Mouse (Mus musculus) macrophage (primary cell): ENCODE measurements at regions not wholly inside any gene's neighbourhood (a gene's known extent, or its start where the extent isn't known, plus 50 kb on each side); places are given as distances from the start of the nearest gene placed in this dataset.

Experiments used
- H3K27ac ChIP-seq: fragments of 350-480 bp; formaldehyde crosslinking; 2 replicates; pipeline ENCODE4 v1.9.0; 2021
- H3K36me3 ChIP-seq: fragments of 350-480 bp; formaldehyde crosslinking; 2 replicates; pipeline ENCODE4 v1.9.0; 2021; ENCODE audit errors: inconsistent target
- H3K4me3 ChIP-seq: fragments of 350-480 bp; formaldehyde crosslinking; 2 replicates; pipeline ENCODE4 v1.9.0; 2021; ENCODE audit errors: inconsistent target
- H3K79me2 ChIP-seq: fragments of 350-480 bp; formaldehyde crosslinking; 2 replicates; pipeline ENCODE4 v1.9.0; 2021; ENCODE audit errors: inconsistent target
- WGBS: methylation state at CpG from one replicate; pipeline ENCODE4 v1.1.7; 2026; ENCODE audit warnings: inconsistent platforms; ENCODE audit not compliant: missing documents; 5-methylcytosine and 5-hydroxymethylcytosine counted together

DNA sequence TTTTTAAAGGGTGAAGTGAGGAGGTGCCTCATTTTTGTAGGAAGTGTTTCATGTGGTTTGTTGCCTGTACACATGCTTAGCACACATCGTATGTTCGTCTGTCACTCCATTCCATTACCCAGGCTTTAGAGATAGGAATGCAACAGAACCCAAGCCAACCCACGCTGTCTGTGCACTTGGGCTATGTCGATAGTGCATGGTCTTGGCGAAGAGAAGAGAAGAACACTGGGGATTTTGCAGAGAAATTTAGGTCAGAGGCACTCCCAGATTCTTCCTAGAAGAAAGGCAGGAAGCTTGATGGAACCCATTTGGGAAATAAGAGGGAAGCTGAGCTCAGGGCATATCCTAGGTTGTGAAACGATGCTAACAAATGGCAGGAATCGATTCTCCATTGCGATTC is 103.7 kb upstream of the Tgfbr2 start:
- Histone ChIP-seq H3K36me3 (no peaks in the 10 kb centered on the region), H3K4me3 (no peak overlapping the region), H3K27ac (no peak overlapping the region), H3K79me2 (no peaks in the 10 kb centered on the region)
- WGBS = 90% methylated on average over 8 of the region's 8 CpGs

DNA sequence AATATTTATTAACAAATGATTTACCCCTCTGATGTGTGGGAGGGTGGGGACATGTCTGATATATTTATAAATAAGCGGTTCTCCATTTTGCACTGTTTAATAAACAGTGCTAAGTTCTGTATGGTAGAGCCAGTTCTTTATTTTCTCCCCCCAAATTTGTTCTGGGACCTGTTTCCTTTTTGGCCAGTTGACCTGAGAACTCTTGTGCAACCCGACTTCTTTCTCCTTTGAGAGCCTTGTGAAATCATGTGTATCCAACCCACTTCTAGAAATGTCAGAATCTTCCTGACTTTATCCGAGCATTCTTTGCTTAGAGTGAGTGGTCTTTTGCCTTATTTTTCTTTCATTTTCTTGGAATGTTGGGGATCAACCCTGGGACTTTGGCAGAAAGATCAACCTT is 102.6 kb upstream of the Tgfbr2 start:
- H3K79me2 ChIP-seq = no peaks in the 10 kb centered on the region
- H3K36me3 ChIP-seq = no peaks in the 10 kb centered on the region
- no peak overlapping the region for H3K27ac ChIP-seq
- no peak overlapping the region for H3K4me3 ChIP-seq
- WGBS = 23% methylated on average over 3 of the region's 3 CpGs

DNA sequence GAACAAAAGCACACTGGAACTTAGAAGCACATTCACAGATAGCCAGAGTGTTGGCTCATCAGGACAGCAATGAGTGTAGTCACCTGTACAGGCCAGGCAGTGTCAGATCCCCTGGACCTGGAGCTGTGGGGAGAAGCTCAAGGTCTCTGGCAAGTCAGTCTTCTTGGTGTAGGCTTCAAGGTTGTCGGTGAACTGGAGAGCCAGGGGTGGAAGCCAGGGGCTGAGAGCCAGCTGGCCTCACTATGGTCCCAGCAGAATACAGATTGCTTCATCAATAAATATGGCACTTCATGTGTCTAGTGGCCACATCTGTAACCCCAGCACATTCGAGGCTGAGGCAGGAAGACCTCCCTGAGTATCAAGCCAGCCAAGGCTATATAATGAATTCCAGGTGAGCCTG is 101.0 kb upstream of the Tgfbr2 start:
- Histone ChIP-seq H3K4me3 (no peak overlapping the region), H3K27ac (no peak overlapping the region), H3K79me2 (no peaks in the 10 kb centered on the region), H3K36me3 (no peaks in the 10 kb centered on the region)
- WGBS = 90% methylated on average over 2 of the region's 2 CpGs

DNA sequence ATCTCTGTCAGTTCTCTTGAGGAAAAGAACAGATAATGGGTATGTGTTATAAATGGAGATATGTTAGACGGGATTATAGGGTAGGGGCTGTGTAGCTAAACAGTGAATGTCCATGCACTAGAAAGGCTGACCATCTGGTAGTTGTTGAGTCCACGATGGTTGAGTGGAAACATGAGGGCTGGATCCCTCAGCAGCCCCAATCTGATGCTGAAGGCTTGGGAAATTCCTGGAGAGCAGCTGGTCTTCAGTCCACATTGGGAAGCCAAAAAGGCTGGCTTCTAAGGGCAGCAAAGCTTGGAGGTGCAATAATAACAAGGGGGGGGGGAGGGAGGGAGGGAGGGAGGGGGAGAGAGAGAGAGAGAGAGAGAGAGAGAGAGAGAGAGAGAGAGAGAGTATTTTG is 97.3 kb upstream of the Tgfbr2 start:
- 92% methylated on average over 2 of the region's 2 CpGs for whole genome bisulfite sequencing
- no peaks in the 10 kb centered on the region for H3K36me3 ChIP-seq
- H3K27ac ChIP-seq = no peak overlapping the region
- H3K4me3 ChIP-seq = no peak overlapping the region
- no peaks in the 10 kb centered on the region for H3K79me2 ChIP-seq

DNA sequence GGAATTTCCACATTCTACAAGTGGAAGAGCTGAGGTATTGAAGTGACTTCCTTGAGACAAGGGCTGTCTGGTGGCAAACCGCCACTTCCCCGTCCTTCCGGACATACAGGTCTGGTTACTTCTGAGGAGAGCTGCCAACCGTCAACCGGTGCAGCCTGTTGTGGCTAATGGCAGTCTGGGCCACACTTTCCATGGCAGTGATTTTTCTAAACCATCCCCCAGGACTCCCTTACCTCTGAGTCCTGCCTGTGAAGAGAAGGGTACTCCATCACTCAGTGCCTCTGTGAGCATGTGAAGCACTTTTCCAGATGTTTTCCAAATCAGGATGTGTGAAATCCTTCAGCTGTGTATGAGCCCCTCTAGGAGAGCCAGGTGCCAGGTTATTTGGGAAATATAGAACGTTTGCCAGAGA is 95.3 kb upstream of the Tgfbr2 start:
- H3K36me3 ChIP-seq = no peaks in the 10 kb centered on the region
- WGBS = 19% methylated on average over 6 of the region's 6 CpGs
- H3K4me3 ChIP-seq = no peak overlapping the region
- H3K27ac ChIP-seq = no peak overlapping the region
- H3K79me2 ChIP-seq = no peaks in the 10 kb centered on the region

DNA sequence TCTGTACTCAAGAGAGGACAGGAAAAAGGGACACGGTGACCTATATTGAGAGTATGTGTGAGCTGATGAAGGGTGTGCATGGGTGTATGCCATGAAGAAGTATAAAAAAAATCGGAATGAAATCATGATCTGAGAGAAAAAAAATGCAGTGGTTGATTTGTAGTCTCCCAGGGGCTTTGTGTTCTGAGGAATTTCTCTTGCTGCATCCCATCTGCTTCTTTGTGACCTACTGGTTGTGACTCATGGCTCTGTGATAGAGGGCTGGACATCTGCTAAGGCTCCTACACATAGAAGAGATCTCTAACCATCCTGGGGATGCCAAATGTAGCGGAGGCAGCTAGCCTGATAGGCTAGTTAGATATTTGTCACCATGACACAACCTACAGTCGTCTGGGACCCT is 92.3 kb upstream of the Tgfbr2 start:
- 88% methylated on average over 4 of the region's 4 CpGs for WGBS
- no peak overlapping the region for H3K4me3 ChIP-seq
- H3K36me3 ChIP-seq = no peaks in the 10 kb centered on the region
- no peaks in the 10 kb centered on the region for H3K79me2 ChIP-seq
- no peak overlapping the region for H3K27ac ChIP-seq

DNA sequence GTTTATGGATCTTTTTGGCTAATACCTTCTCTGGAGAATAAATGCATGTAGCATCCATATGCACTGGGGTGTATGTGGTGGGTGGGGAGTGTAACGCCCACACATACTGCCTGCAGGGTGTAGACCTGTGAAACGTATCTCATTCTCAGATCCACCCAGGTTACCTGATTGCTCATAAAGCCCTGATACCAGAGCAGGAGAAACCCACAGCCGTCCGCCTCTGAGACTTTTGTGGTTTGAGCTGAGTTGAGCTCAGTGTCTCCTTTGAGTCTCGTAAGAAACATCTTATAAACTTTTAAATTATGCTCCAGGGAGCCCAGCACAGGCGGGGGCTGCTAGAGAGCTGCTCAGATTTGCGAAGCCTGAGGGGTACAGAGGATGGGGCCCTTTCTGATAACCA is 88.7 kb upstream of the Tgfbr2 start:
- no peak overlapping the region for H3K27ac ChIP-seq
- H3K36me3 ChIP-seq = no peaks in the 10 kb centered on the region
- no peaks in the 10 kb centered on the region for H3K79me2 ChIP-seq
- WGBS = 93% methylated on average over 7 of the region's 7 CpGs
- no peak overlapping the region for H3K4me3 ChIP-seq

DNA sequence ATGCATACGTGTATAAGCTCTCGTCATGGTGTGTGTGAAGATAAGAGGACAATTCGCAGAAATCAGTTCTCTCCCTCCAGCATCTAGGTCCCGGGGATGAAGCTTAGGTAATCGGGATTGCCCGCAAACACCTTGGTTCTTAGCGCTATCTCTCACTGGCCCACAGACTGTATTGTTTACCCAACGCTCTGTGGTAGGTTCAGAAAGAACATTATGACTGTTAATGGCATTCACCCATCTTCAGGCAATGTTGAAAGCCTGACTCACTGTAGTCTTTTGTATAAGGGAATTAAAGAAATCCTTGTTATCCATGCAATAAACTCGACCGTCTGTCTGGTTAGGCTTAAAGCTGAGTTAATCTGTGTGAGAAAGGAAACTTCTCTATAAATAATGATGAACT is 84.4 kb upstream of the Tgfbr2 start:
- Histone ChIP-seq H3K4me3 (no peak overlapping the region), H3K36me3 (no peaks in the 10 kb centered on the region), H3K79me2 (no peaks in the 10 kb centered on the region), H3K27ac (no peak overlapping the region)
- 96% methylated on average over 10 of the region's 10 CpGs for WGBS

DNA sequence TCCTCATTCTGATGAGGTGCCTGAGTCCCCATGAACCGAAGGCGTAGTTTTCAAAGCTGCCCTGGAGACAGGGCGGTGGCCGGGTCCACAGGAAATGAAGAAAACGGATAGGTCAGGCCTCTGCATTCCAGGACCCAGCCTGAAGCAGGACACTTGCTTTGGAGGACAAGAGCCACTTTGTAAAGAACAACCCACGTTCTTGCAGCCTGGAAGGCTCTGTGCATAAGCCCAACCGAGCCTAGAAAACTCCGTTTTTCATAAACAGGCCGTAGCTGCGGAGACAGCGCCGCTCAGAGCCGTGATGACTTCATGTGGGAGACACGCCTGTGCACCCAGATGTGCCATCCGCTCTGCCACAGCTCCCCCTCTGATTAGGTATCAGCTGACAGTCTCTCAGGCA is 78.4 kb upstream of the Tgfbr2 start:
- H3K27ac ChIP-seq = no peak overlapping the region
- no peaks in the 10 kb centered on the region for H3K36me3 ChIP-seq
- no peaks in the 10 kb centered on the region for H3K79me2 ChIP-seq
- no peak overlapping the region for H3K4me3 ChIP-seq
- 85% methylated on average over 15 of the region's 15 CpGs for WGBS

DNA sequence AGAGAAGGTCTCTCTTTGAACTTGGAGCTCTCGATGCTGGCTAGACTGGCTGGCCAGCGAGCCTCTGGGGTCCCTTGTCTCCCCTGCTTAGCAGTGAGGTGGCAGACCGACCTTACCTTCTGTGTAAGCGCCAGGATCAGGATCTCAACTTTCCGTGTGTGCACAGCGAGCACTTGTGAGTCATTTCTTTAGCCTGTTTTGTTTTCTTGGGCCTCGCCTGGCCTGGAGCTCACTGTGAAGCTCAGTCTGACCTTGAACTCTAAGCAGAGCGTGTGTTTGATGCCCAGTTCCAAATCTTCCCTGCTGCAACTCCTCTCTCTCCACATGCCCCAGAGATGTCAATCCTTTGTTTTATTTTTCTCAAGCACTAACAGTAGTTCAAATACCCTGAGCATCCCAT is 77.6 kb upstream of the Tgfbr2 start:
- H3K4me3 ChIP-seq = no peak overlapping the region
- H3K27ac ChIP-seq = no peak overlapping the region
- H3K36me3 ChIP-seq = no peaks in the 10 kb centered on the region
- WGBS = 94% methylated on average over 8 of the region's 8 CpGs
- no peaks in the 10 kb centered on the region for H3K79me2 ChIP-seq

DNA sequence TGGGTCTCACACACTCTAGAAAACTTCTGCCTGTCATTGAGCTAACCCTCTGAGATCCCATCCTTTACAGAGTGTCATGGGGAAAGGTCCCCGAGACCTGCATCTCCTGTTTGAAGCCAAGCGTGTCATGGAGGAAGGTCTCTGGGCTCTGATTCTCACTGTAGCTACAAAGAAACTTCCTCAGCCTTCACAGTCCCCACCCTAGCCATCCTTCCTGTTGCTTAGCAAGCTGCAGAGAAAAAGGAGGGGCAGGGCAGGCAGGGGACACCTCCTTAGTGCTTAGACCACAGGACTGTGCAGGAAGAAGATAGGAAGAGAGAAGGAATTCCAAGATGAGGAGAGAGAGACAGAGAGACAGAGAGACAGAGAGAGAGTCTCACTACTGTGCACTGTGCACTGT is 74.6 kb upstream of the Tgfbr2 start:
- H3K4me3 ChIP-seq = no peak overlapping the region
- no peaks in the 10 kb centered on the region for H3K79me2 ChIP-seq
- no peaks in the 10 kb centered on the region for H3K36me3 ChIP-seq
- H3K27ac ChIP-seq = no peak overlapping the region
- 51% methylated on average over 2 of the region's 2 CpGs for WGBS

DNA sequence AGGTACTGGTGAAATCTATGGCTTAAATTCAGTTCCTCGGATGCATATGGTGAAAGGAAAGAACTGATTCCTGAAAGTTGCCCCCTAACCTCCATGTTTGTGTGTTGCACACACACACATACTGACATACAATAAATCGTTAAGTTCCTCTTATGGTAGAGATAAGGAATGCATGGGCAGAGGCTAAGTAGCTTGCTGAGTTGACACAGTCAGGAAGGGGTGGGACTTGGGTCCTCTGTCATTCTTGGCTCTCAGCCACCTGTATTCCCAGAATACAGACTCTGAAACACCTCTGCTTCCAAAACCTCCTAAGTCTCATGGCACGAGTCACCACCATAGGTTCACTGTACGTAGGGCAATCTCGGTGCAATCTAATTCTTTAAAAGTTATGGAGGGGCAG is 70.0 kb upstream of the Tgfbr2 start:
- 54% methylated on average over 5 of the region's 5 CpGs for WGBS
- no peak overlapping the region for H3K4me3 ChIP-seq
- H3K79me2 ChIP-seq = no peaks in the 10 kb centered on the region
- H3K36me3 ChIP-seq = no peaks in the 10 kb centered on the region
- H3K27ac ChIP-seq = no peak overlapping the region

DNA sequence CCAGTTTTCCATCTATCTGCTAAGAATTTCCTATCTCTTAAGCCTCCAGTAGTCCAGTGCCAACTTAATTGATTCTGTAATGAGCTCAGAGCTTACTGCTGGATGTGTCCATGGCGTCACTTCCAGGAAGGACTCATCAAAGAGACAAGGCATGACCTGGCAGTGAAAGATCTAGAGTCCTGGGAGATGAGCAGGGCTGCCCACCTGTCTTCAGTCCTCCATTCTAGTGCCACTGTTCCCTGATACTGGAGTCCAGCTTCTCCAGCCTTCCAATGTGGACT is 69.4 kb upstream of the Tgfbr2 start:
- Histone ChIP-seq H3K27ac (no peak overlapping the region), H3K79me2 (no peaks in the 10 kb centered on the region), H3K4me3 (no peak overlapping the region), H3K36me3 (no peaks in the 10 kb centered on the region)
- 100% methylated on average over 1 of the region's 1 CpGs for WGBS

DNA sequence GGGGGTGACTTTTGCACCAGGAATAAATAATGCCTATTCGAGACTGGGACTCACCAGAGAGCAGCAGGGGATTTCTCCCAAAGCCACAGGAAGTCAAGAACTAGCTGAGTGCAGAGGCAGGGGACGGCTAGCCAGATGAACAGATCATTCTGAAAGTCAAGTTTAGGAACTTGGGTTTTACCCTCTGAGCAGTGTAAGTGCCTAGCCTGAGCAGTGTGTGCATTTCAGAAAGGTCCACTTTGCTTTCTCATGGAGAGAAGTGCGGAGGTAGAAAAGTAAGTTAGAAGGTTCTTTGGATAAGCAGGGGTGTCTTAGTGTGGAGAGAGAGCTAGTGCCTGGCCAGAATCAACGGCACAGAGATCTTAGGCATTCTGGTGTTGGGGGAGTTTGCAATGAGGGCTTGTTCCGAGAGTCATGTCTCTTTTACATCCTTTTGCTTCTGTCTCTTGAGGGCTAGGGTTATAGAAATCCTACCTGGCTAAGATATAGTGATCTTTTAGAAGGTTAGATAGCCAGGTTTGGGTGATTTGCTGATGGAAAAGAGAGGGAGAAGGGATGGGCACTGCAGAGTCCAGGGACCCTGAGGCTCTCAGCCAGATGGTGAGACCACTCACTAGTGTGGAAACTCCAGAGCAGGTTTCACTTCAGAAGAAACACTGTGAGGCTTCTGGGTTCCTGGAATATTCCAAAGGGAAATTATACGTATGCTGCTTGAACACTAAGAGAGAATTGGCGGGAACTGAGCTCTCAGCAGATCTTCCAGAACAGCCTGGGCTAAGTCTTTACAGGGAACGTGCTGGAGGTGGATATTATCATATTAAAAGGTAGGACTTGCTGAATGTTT is 68.8 kb upstream of the Tgfbr2 start:
- H3K4me3 ChIP-seq = no peak overlapping the region
- H3K27ac ChIP-seq = no peak overlapping the region
- H3K79me2 ChIP-seq = no peaks in the 10 kb centered on the region
- 65% methylated on average over 8 of the region's 8 CpGs for WGBS
- H3K36me3 ChIP-seq = no peaks in the 10 kb centered on the region

DNA sequence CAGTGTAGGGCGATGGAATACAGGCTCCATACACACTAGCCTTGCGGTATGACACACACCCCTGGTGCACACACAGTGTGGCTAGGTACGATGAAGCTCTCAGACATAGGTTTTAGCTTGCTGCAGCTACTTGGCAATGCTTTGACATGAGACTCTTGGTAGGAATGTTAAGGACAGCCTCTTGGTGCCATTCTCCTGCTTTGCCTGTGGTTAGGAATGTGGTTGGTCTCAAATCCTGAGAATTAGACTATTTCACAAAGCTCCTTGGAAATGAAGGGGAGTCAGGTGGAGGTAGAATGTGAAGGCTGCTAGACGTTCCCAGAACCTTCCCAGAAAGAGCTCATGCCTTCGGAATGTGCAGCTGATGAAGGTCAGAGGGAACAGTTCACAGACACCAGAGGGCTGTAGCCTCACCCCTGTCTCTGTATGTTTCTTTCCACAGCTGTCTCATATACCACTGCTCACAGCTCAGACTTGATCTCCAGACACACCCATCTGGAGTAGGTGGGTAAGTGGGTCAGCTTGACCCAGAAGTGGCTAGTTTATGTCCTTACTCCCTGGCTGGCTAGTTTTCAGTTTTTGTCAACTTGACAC is 66.9 kb upstream of the Tgfbr2 start:
- H3K27ac ChIP-seq = no peak overlapping the region
- no peaks in the 10 kb centered on the region for H3K36me3 ChIP-seq
- H3K79me2 ChIP-seq = no peaks in the 10 kb centered on the region
- H3K4me3 ChIP-seq = no peak overlapping the region
- WGBS = 97% methylated on average over 5 of the region's 5 CpGs

DNA sequence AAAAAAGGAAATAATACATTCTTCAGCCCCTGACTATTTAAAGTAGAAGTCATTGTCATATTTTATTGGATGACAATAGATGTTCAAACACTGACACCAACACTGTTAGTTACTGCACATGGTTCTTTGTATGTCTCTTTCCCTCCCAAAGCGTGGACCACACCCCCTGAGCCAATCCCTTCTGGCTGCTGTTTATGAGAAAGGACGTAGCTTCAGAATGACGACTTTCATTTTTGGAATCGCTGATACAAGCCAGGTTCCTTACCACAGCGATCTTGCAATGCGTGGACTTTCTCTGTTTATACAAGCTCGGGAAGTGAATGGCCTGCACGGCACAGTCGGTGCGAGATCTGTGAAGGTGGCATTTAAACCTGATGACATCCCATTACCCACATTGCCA is 66.1 kb upstream of the Tgfbr2 start:
- WGBS = 85% methylated on average over 10 of the region's 10 CpGs
- no peak overlapping the region for H3K27ac ChIP-seq

More for the DNA sequence above, 66.1 kb upstream of the Tgfbr2 start:
- H3K4me3 ChIP-seq = no peak overlapping the region
- H3K79me2 ChIP-seq = no peaks in the 10 kb centered on the region
- no peaks in the 10 kb centered on the region for H3K36me3 ChIP-seq
